Mouse (Mus musculus) stomach, postnatal 0 days (tissue): ENCODE results near the gene Parpbp. TPM values are rescaled to one million over a fixed set of nuclear protein-coding genes. Genes with fewer than 3 reads are reported as not detected.

Experiments
- ATAC-seq: fragments of 200-750 bp; cut with Nextera tagmentation; 2 replicates; pipeline ENCODE4 v1.8.0; 2017; ENCODE audit not compliant: low FRiP score, low TSS enrichment
- DNase-seq: peaks from one replicate; pipeline ENCODE4 v3.0.0-alpha.2; 2016; ENCODE audit warnings: low spot score
- H3K27ac ChIP-seq: fragments of 300-500 bp; sonication (generic); replicated peaks from 2 replicates; pipeline ENCODE4 v1.5.1; 2014; ENCODE audit warnings: mild to moderate bottlenecking, control low read depth
- H3K27me3 ChIP-seq: fragments of 300-500 bp; sonication (generic); 2 replicates; pipeline ENCODE4 v1.6.1; 2014; ENCODE audit warnings: low read length; ENCODE audit not compliant: control insufficient read depth, insufficient read depth
- H3K36me3 ChIP-seq: fragments of 300-500 bp; sonication (generic); 2 replicates; pipeline ENCODE4 v1.6.1; 2014; ENCODE audit warnings: low read length, mixed read lengths; ENCODE audit not compliant: control insufficient read depth, insufficient read depth
- H3K4me1 ChIP-seq: fragments of 300-500 bp; sonication (generic); replicated peaks from 2 replicates; pipeline ENCODE4 v1.6.1; 2014; ENCODE audit warnings: antibody characterized with exemption; ENCODE audit not compliant: control insufficient read depth, insufficient read depth
- H3K4me2 ChIP-seq: fragments of 300-500 bp; sonication (generic); replicated peaks from 2 replicates; pipeline ENCODE4 v1.6.1; 2014; ENCODE audit warnings: low read depth, mild to moderate bottlenecking, control low read depth, moderate library complexity
- H3K4me3 ChIP-seq: fragments of 300-500 bp; sonication (generic); 2 replicates; pipeline ENCODE4 v1.5.1; 2014; ENCODE audit warnings: low read depth, low read length, control low read depth
- H3K9ac ChIP-seq: fragments of 300-500 bp; sonication (generic); 2 replicates; pipeline ENCODE4 v1.6.1; 2014; ENCODE audit warnings: mild to moderate bottlenecking, low read length, control low read depth, mixed read lengths
- H3K9me3 ChIP-seq: fragments of 300-500 bp; sonication (generic); 2 replicates; pipeline ENCODE4 v1.6.1; 2016; ENCODE audit warnings: low read length; ENCODE audit not compliant: control insufficient read depth
- CTCF ChIP-seq: IDR thresholded peaks from 2 replicates; pipeline ENCODE4 v1.5.1; 2016; ENCODE audit warnings: antibody characterized with exemption, low read depth, mild to moderate bottlenecking, moderate library complexity
- EP300 ChIP-seq: optimal IDR thresholded peaks from 2 replicates; pipeline ENCODE3; 2016; ENCODE audit warnings: antibody characterized with exemption
- WGBS: fragments of 180-500 bp; shearing (Covaris S2); extraction: QIAGEN DNeasy Blood & Tissue Kit; methylation state at CpG from one replicate; pipeline ENCODE4 v1.1.7; 2014; 5-methylcytosine and 5-hydroxymethylcytosine counted together
- polyA plus RNA-seq: library from polyadenylated mRNA; unstranded; fragments of >200 nt; fragmentation: Nextera tagmentation; extraction: Ambion mirVana; gene quantifications from 2 replicates; pipeline ENCODE4 v1.2.1, GENCODE M21; 2015

The Parpbp gene
- polyA plus RNA-seq, 1 experiment from 2014 or later, result 2.5 TPM

GRCm38 (mm10) chr10:88151658-88152057 is 4.9 kb upstream of the Parpbp start:
- no peak overlapping the region for H3K4me3 ChIP-seq
- H3K4me1 ChIP-seq, result no peaks in the 10 kb centered on the region
- H3K27ac ChIP-seq, result no peak overlapping the region
- 59% methylated on average over 6 of the region's 6 CpGs for WGBS
- H3K9ac ChIP-seq, result no peak overlapping the region
- ATAC-seq (no peak), DNase-seq (no peak)
- H3K27me3 ChIP-seq, result no peaks in the 10 kb centered on the region
- H3K9me3 ChIP-seq, result no peaks in the 10 kb centered on the region
- H3K36me3 ChIP-seq, result 0 out of 2 replicates have a peak, but pooled peaks cover 7% of the 10 kb centered on the region
- H3K4me2 ChIP-seq, result no peak overlapping the region
- no peak for TF ChIP-seq EP300
- TF ChIP-seq CTCF, result no peak

- H3K4me1 ChIP-seq, result no peaks in the 10 kb centered on the region
- WGBS, result 63% methylated on average over 4 of the region's 4 CpGs
- no peak overlapping the region for H3K27ac ChIP-seq
- no peak for TF ChIP-seq EP300
- no peak for TF ChIP-seq CTCF
- DNase-seq (no peak), ATAC-seq (no peak)
- H3K9ac ChIP-seq, result no peak overlapping the region
- no peak overlapping the region for H3K4me2 ChIP-seq
- H3K9me3 ChIP-seq, result no peaks in the 10 kb centered on the region
- H3K36me3 ChIP-seq, result 0 out of 2 replicates have a peak, but pooled peaks cover 7% of the 10 kb centered on the region
- no peak overlapping the region for H3K4me3 ChIP-seq
- no peaks in the 10 kb centered on the region for H3K27me3 ChIP-seq
Measured at GRCm38 (mm10) chr10:88150381-88150780, 3.6 kb upstream of the Parpbp start.

- H3K27ac ChIP-seq, result no peak overlapping the region
- 17% methylated on average over 7 of the region's 7 CpGs for WGBS
- no peak for DNase-seq
Measured at GRCm38 (mm10) chr10:88146187-88146586, 554 bp downstream of the Parpbp start.

GRCm38 (mm10) chr10:88135630-88136029 is 11.1 kb downstream of the Parpbp start:
- Histone ChIP-seq H3K4me1 (no peaks in the 10 kb centered on the region), H3K36me3 (no peaks in the 10 kb centered on the region), H3K9me3 (no peaks in the 10 kb centered on the region), H3K27me3 (no peaks in the 10 kb centered on the region), H3K4me2 (no peak overlapping the region), H3K27ac (no peak overlapping the region), H3K4me3 (no peak overlapping the region), H3K9ac (no peak overlapping the region)
- WGBS, result 97% methylated on average over 16 of the region's 16 CpGs
- ATAC-seq (no peak), DNase-seq (no peak)
- TF ChIP-seq EP300 (no peak), CTCF (no peak)

More at GRCm38 (mm10) chr10:88146187-88146586, 554 bp downstream of the Parpbp start:
- no peak for ATAC-seq
- H3K4me3 ChIP-seq, result peak overlapping the region; percentile 81
- H3K9me3 ChIP-seq, result no peaks in the 10 kb centered on the region
- TF ChIP-seq CTCF, result no peak
- TF ChIP-seq EP300, result no peak
- no peaks in the 10 kb centered on the region for H3K27me3 ChIP-seq
- peak overlapping the region; percentile 84 for H3K9ac ChIP-seq
- no peaks in the 10 kb centered on the region for H3K4me1 ChIP-seq
- no peaks in the 10 kb centered on the region for H3K36me3 ChIP-seq
- H3K4me2 ChIP-seq, result peak overlapping the region; percentile 95

GRCm38 (mm10) chr10:88119721-88120120 is 27.0 kb downstream of the Parpbp start:
- Histone ChIP-seq H3K9me3 (no peaks in the 10 kb centered on the region), H3K4me2 (no peak overlapping the region), H3K27me3 (no peaks in the 10 kb centered on the region), H3K36me3 (0 out of 2 replicates have a peak, but pooled peaks cover 2% of the 10 kb centered on the region), H3K4me1 (no peaks in the 10 kb centered on the region), H3K9ac (no peak overlapping the region), H3K27ac (no peak overlapping the region), H3K4me3 (no peak overlapping the region)
- TF ChIP-seq CTCF (peak; percentile 55), EP300 (no peak)
- no peak for DNase-seq
- ATAC-seq, result no peak

- no peak overlapping the region for H3K27ac ChIP-seq
- no peaks in the 10 kb centered on the region for H3K4me1 ChIP-seq
- TF ChIP-seq CTCF (no peak), EP300 (no peak)
- H3K9ac ChIP-seq, result no peak overlapping the region
- H3K36me3 ChIP-seq, result no peaks in the 10 kb centered on the region
- no peak overlapping the region for H3K4me2 ChIP-seq
- DNase-seq (no peak), ATAC-seq (no peak)
- 89% methylated on average over 2 of the region's 2 CpGs for WGBS
- no peaks in the 10 kb centered on the region for H3K27me3 ChIP-seq
- no peaks in the 10 kb centered on the region for H3K9me3 ChIP-seq
- H3K4me3 ChIP-seq, result no peak overlapping the region
Measured at GRCm38 (mm10) chr10:88113290-88113689, 33.5 kb downstream of the Parpbp start.
